Mouse (Mus musculus): Measurements from ENCODE around the gene Ces1a. TPM values are rescaled to one million over a fixed set of nuclear protein-coding genes. Genes with fewer than 3 reads are reported as not detected.

The Ces1a gene
- total RNA-seq, 2 experiments from 2014 or later: not detected

DNA sequence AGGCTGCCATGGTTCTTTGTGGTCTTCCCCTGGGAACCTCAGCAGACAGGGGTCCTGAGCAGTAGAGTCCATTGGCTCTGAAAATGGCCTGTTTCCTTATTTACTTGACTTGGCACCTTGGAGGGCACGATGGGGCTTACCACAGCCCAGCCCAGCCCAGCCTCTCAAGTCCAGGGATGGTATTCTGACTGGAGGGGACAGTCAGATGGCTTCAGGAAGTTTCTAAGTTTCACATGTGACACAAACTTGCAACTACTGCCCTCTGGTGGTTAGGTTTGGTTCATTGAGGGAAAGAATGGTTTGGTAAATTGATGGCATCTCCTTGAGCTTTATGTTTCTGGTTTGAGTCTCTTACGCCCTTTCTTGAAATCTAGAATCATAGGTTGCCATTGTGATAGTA is 49.4 kb downstream of the Ces1a start:
- peak in 1 of 2 experiments; percentile 13 for DNase-seq (ENCODE audit: low spot score in 2 of 2)

DNA sequence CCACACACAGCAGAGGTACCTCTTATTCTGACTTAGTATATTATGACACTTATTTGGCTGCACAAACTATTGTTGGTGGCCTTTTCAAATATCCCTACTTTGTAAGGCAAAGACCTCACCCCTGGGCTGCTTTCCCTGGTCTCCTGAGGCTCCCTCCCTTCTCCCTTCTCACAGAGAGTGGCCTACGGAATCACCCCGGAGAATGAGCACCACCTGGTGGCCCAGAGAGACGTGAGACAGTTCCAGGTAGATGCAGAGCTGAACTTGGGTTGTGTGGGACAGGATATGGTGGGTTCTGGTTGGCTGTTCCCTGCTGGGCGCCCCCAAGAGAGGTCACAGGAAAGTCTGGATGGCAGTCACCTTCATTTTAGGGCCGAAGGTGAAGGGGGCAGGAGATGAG is 51.2 kb downstream of the Ces1a start:
- peak in 1 of 2 experiments; percentile 13 for DNase-seq (ENCODE audit: low spot score in 2 of 2)

DNA sequence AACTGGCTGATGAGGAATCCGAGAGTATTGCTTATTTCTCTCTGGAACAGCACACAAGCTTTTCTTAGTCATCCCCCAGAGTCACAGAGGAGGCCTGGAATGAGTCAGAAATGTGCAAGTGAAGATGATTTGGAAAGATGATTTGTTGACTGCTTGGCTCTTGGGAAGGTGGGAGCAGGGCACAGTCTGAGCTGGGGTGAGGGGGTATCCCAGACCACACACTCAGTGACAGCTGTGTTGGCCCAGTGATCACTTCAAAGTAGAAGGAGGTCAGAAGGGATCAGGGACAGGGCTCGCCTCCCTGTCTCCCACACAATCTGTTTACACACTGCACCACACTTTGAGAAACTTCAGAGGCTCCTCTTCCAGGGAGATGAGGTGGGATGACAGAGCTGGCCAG is 63.6 kb downstream of the Ces1a start:
- no peak for DNase-seq (ENCODE audit: low spot score in 2 of 2)

DNA sequence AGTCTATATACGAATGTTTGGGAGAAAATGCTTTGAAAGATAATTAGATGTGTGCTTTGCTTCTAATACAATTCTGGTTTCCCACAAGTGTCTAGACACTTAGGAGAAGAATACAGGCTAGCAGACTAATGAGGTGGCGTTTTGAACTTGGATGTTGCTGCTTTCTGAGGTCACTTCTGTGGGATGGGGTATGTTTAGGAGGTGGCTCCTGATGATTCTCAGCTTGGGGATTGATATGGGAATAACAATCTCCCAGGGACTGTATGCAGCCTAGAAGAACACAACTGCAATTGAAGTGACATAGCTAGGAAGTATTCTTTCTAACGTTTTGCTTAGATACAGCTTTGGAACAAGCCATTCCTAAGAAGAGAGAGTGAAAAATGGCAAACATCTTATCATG is 65.5 kb downstream of the Ces1a start:
- DNase-seq (ENCODE audit: low spot score in 2 of 2): no peak

DNA sequence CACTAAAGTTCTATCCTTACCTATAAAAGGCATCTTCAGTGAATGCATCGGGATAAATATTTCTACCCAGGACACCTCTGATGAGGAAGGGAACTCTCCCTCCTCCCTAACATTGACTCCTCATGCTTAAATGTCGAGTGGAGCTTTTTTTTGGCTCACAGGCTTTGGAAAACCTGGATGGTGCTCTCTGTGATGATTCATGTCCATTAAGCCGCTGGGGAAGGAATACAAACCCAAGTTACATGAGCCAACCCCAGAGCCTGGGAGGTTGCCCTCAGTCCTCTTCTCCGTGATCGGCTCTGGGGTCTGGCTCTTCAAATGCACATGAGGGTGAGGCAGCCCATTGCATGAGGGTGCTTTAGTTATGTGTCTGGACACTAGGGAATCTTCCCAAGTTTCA is 71.3 kb downstream of the Ces1a start:
- DNase-seq (ENCODE audit: low spot score in 2 of 2): no peak

DNA sequence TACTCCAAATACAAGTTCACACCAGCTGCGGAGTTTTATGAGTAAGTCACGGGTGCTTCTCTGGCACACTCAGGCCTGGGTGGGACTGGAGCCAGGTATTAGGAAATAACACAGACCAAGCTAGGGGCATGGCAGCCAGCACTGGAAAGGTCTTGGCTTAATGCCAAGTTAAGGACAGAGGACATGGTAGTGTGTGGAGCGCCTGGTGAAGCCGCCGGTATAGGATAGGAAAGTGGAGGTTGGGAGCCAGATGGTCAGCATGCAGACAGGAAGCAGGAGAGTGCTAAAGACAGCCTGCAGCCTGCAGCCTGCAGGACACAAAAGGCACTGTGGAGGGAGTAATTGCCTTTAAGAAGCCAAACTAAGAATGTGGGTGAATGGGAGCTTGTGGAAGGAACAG is 75.0 kb downstream of the Ces1a start:
- peak; percentile 13 to 63 for DNase-seq (ENCODE audit: low spot score in 2 of 2)

Other genes with a start within 250 kb of the Ces1a start
- gene Mmp2, start 220.9 kb downstream of the Ces1a start, total RNA-seq (2021): 100 to 1,000 TPM; 103 to 107 TPM
- 1 to 10 TPM; 5.5 to 6.9 TPM for gene Lpcat2, start 192.9 kb downstream of the Ces1a start, total RNA-seq (2021)
- gene Capns2, start 146.8 kb downstream of the Ces1a start, total RNA-seq (2021): under 1 TPM; 0.31 to 0.70 TPM
- 10 to 100 TPM; 33.3 to 59.2 TPM for gene Slc6a2, start 88.1 kb downstream of the Ces1a start, total RNA-seq (2021)
- 1 to 10 TPM in 1 of 2 experiments, not detected in 1; 4.0 TPM for gene Ces1b, start 31.8 kb upstream of the Ces1a start, total RNA-seq (2021)
- gene Ces1c, start 83.1 kb upstream of the Ces1a start, total RNA-seq (2021): 10 to 100 TPM in 1 of 2 experiments, 1 to 10 TPM in 1; 1.4 to 60.2 TPM
- gene Ces1d, start 149.6 kb upstream of the Ces1a start, total RNA-seq (2021): 10 to 100 TPM; 10.9 to 26.2 TPM
- gene Ces1e, start 181.4 kb upstream of the Ces1a start, total RNA-seq (2021): 1 to 10 TPM in 1 of 2 experiments, under 1 TPM in 1; 0.53 to 1.2 TPM
- 1 to 10 TPM in 1 of 2 experiments, under 1 TPM in 1; 0.50 to 2.1 TPM for gene Ces1f, start 231.6 kb upstream of the Ces1a start, total RNA-seq (2021)

Measured in adrenal gland, postnatal 4 days (tissue).